Mouse (Mus musculus) megakaryocyte-erythroid progenitor cell, adult 5-6 weeks (primary cell): ENCODE measurements at regions not wholly inside any gene's neighbourhood (a gene's known extent, or its start where the extent isn't known, plus 50 kb on each side); places are given as distances from the start of the nearest gene placed in this dataset.

Experiments
- ATAC-seq: replicated peaks from 2 replicates; pipeline ENCODE4 v1.8.0; 2016; ENCODE audit warnings: mild to moderate bottlenecking, inconsistent platforms; ENCODE audit not compliant: severe bottlenecking, poor library complexity, low FRiP score, low TSS enrichment

GRCm38 (mm10) chr15:56440171-56440570 is 1037.3 kb downstream of the Slc22a22 start:
- no peak for ATAC-seq

GRCm38 (mm10) chr15:56438370-56438769 is 1039.1 kb downstream of the Slc22a22 start:
- no peak for ATAC-seq

GRCm38 (mm10) chr15:56436131-56436530 is 1041.3 kb downstream of the Slc22a22 start:
- no peak for ATAC-seq

- no peak for ATAC-seq
These were observed 1051.4 kb downstream of the Slc22a22 start for GRCm38 (mm10) chr15:56425986-56426385.

- ATAC-seq, result no peak
These were observed 1056.7 kb downstream of the Slc22a22 start for GRCm38 (mm10) chr15:56420681-56421080.

- ATAC-seq, result no peak
These were observed 1085.4 kb downstream of the Slc22a22 start for GRCm38 (mm10) chr15:56391982-56392381.

GRCm38 (mm10) chr15:56378511-56378910 is 1098.9 kb downstream of the Slc22a22 start:
- ATAC-seq, result no peak

GRCm38 (mm10) chr15:56350903-56351302 is 1126.5 kb downstream of the Slc22a22 start:
- ATAC-seq, result no peak

GRCm38 (mm10) chr15:56346111-56346510 is 1131.3 kb downstream of the Slc22a22 start:
- ATAC-seq, result no peak

- no peak for ATAC-seq
These were observed 1132.5 kb downstream of the Slc22a22 start for GRCm38 (mm10) chr15:56344973-56345372.

- no peak for ATAC-seq
These were observed 1133.0 kb downstream of the Slc22a22 start for GRCm38 (mm10) chr15:56344304-56344932.

GRCm38 (mm10) chr15:56337879-56338278 is 1139.5 kb downstream of the Slc22a22 start:
- ATAC-seq, result no peak

GRCm38 (mm10) chr15:56336449-56336848 is 1141.0 kb downstream of the Slc22a22 start:
- ATAC-seq, result no peak

- no peak for ATAC-seq
These were observed 1142.4 kb downstream of the Slc22a22 start for GRCm38 (mm10) chr15:56335011-56335410.

- no peak for ATAC-seq
These were observed 1156.9 kb downstream of the Slc22a22 start for GRCm38 (mm10) chr15:56320501-56320900.

GRCm38 (mm10) chr15:56294910-56295438 is 1182.5 kb downstream of the Slc22a22 start:
- ATAC-seq, result no peak

GRCm38 (mm10) chr15:56278622-56279301 is 1198.7 kb downstream of the Slc22a22 start:
- ATAC-seq, result no peak

GRCm38 (mm10) chr15:56278006-56278405 is 1199.4 kb downstream of the Slc22a22 start:
- ATAC-seq, result no peak

GRCm38 (mm10) chr15:56248731-56249130 is 1228.7 kb downstream of the Slc22a22 start:
- no peak for ATAC-seq

GRCm38 (mm10) chr15:56244004-56244735 is 1233.3 kb downstream of the Slc22a22 start:
- ATAC-seq, result no peak
